Mouse (Mus musculus): ENCODE measurements around the gene Prkag2.
"Not testable (repeated sequence)": the region's sequence is repeated elsewhere in the genome, so short reads cannot be mapped to it uniquely, and the experiment has no call there.

Gene Prkag2

DNA sequence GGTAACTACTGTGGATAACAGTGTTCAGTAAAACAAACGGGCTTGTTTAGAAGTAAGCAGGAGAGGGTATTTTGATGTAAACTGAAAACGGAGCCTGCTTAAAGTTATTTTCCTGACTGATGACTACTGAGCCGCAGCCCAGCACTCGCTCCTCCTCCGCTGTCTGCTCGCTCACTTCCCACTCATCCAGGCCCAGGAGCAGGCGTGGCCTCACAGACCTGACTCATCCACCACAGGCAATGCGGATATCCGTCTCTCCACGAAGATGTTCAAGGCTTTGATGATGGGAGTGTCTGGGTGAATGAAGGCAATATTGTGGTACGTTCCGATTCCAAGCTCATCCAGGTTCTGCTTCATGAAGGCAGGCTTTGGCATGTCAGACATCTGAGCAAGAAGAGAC lies 229.2 kb downstream of the Prkag2 start:
- DNase-seq (ENCODE audit: low spot score), result no peak

DNA sequence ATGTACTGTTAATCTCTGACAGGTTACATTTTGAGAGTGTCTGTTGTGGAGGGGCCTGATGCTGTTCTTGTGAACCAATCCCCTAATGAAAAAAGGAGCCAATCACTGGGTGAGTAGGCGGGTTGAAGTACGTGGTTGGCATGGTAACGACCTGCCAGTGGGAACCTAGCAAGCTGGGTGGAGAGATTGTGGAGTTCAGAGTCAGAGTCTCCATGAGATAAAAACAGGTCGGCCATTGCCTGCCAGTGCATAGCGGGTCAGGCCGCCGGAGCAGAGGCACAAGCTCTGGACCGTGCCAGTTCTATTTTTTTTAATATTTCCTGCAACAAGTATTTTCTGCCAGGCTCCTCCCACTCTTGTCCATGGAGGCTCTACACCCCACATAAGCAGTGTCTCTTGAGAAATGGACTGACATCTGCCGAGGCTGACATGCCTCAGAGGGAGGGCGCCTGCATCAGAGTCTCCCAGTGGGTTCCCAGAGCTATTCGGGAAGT lies 230.6 kb downstream of the Prkag2 start:
- peak; percentile 52 for DNase-seq (ENCODE audit: low spot score)

DNA sequence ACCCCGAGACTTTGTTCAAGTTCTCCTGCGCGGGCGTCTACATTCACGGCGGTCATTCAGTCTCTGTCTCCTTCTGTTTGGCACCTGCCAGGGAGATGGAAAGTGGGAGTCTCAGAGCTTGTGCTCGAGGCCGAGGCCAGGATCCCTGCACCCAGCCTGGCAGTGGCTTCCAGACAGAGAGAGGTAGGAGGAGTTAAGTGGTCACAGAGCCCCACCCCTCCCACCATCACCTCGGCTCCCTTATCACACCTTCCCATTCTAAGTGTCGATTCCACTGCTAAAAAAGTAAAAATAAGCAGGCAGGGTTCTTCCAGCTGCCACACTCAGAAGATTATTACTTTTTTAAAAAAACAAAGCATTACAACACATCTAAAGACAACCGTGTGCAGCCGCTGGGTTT lies 236.6 kb downstream of the Prkag2 start:
- DNase-seq (ENCODE audit: low spot score), result no peak

DNA sequence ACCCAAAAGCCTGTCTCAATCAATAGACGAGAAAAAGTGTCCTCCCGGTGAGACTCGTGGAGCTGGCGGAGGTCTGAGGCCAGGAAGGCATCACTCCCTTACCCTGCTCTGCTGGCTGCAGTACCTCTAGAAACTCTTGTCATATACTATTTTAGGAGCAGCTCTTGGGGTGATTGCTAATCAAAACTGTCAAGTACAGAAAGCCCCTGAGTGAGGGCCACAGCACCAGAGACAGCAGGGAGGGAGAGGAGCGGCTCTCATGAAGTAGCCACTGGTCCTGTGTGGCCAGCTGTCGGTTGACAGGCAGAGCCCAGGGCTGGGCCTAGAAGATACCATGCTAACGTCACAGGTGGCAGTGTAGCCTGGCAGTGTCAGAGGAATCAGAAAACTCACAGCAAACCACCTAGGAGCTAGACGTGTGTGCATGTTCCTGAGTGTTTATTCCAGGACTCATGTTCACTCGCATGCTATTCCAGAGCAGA lies 239.0 kb downstream of the Prkag2 start:
- DNase-seq (ENCODE audit: low spot score), result no peak

DNA sequence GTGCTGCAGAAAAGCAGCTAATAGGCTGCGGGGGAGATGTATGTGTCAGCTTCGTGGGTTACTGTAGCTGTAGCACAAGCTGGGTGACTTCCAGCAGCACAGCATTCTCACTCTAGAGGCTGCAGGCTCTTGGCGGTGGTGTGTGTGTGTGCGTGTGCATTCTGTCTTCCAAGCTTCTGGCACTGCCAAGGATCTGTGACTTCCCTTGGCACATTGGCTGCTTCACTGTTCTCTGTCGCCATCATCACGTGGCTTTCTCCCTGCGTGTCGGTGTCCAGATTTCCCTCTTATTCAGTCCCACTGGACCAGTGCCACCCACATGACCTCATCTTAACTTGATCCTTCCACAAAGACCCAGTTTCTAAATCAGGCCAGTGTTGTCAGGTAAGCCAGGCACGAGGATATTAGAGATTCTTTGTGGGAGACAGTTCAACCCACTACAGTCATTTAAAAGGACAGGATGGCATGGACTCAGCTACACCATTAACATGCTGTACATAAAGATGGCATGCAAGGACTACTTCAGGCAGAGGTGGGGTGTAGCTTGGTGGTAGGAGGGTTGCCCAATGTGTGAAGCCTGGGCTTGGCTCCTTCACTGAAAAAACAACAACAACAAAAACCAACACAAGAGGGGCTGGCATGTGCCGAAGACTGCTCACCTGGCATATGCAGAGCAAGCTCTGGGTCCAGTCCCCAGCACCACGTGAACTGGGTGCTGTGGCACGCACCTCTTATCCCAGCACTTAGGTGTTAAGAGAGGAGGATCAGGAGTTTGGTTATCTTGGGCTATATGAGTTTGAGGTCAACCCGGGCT lies 239.6 kb downstream of the Prkag2 start:
- DNase-seq (ENCODE audit: low spot score), result no peak

DNA sequence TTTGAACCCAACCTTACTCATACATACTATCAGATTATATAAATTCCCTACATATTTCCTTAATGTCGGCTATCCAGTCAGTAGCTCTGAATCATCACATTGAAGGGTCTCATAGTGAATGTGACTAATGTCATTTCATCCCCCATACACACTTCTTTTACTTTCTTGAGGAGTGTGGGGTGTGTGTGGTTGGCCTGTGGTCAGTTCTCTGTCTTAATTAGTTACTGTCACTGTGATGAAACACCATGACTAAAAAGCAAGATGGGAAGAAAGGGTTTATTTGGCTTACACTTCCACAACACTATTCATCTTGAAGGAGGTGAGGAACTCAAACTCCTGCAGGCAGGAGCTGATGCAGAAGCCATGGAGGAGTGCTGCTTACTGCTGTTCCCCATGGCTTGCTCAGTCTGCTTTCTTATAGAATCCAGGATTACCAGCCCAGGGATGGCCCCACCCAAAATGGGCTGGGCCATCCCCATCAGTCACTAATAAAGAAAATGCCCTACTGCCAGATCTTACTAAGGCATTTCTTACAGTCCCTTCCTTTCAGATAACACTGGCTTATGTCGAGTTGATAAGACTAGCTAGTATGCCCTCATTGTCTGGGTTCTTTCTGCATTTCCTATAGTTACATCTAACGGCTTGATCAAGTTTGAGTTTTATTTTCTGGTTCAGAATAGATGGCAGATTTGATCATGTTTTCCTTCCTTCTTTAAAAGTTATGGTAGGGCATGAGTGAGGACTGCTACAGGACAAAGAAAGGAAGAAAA lies 240.5 kb downstream of the Prkag2 start:
- DNase-seq (ENCODE audit: low spot score), result no peak

DNA sequence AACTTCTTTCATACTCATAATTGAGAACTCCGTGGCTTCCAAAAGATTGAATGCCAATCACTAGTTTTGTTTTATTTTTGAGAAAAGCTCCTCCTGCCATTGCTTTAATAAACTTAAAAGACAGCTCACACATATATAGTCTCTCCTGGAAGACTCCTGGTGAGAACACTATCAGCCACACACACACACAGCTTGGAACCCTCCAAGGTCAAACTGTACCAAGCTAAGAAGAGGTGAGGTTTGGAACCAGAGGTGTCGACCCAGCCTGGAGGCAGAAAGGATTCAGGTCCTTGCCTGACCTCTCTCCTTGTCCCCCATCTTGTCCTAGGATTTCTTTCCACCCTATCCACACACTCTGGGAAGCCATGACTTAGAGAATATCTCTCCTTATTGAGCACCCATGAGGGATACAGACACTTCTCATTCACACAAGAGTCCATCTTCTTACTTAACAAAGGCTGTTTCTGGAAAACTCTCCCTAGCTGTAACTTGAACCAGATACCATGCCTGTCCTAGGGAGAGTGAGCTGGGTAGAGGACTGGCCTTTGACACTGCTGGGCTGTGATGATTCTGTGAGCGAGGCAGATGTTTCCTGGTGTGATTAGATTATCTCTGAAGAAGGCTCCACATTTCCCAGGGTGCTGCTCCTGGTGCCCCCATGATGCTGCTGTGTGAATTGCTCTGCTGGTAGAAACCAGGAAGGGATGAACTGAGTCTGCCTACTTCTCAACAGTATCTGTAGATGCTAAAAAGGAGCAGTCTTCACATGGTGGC lies 245.4 kb downstream of the Prkag2 start:
- no peak for DNase-seq (ENCODE audit: low spot score)

DNA sequence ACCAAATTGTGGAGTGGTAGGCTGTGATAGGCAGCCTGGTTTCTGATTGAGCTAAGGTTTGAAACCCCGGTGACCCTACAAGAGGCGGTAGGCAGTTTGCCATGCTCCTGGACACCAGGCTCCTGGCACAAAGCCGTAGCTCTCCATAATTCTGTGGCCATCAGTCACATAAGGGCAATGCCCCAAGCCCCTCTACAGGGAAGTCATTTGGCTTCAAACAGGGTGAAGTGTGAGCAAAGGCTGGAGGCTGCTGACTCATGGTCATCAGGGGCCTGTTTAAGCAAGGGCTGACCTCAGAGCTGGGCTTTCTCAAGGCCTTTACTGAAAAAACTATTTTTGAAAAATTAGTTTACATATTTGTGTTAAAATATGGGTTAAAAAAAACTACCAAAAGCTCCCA lies 246.2 kb downstream of the Prkag2 start:
- DNase-seq (ENCODE audit: low spot score), result no peak

DNA sequence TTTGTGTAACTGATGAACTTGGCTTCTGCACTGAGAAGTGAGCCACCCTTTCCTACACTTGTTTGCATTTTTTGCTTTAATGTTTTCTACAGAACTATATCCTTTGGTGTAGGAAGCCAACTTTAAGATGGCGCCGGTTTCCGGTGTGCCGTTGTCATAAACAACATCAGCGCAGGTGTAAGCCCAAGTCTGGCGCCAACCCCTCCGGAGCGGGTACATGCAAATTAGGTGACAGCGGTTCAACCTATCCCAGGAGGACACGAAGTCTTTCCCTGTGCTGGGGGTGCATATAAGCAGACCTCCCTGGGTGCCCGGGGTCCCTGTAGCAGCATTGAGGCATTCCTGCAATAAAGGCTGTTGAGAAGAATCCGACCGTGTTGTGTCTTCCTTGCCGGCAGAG lies 252.2 kb downstream of the Prkag2 start:
- not testable (repeated sequence) for DNase-seq (ENCODE audit: low spot score)

DNA sequence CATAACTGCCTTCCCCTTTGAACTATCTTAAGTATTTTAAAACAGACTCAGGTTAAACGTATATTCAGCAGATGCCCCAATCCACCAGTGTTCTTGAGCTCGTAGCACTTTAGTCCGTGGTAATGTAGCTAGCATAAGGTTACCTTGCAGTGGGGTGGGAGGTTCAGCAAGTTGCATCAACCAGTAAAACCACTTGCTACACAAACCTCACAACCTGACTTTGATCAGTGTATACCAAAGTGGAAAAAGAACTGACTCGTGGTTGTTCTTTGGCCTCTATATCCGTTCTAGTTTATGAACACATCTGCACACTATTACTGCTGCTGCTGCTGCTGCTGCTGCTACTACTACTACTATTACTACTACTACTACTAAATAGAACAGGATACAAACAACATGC lies 256.6 kb downstream of the Prkag2 start:
- no peak for DNase-seq (ENCODE audit: low spot score)

DNA sequence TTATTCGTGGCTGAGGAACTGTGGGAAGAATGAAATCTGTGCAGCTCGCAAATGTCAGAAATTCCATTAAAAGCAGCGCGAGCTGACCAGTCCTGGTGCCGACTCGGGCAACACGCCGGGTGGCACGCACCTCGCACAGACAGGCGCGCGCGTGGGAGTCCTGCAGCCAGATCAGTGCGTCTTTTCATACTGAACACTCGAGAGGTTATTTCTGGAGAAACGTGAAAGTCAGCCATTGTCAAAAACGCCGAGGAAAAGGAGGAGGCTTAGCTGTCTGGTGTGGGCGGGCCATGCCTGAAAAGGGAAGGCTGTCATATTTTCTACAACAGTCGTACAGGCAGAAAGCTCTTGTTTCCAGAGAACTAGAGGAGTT lies 257.4 kb downstream of the Prkag2 start:
- no peak for DNase-seq (ENCODE audit: low spot score)

DNA sequence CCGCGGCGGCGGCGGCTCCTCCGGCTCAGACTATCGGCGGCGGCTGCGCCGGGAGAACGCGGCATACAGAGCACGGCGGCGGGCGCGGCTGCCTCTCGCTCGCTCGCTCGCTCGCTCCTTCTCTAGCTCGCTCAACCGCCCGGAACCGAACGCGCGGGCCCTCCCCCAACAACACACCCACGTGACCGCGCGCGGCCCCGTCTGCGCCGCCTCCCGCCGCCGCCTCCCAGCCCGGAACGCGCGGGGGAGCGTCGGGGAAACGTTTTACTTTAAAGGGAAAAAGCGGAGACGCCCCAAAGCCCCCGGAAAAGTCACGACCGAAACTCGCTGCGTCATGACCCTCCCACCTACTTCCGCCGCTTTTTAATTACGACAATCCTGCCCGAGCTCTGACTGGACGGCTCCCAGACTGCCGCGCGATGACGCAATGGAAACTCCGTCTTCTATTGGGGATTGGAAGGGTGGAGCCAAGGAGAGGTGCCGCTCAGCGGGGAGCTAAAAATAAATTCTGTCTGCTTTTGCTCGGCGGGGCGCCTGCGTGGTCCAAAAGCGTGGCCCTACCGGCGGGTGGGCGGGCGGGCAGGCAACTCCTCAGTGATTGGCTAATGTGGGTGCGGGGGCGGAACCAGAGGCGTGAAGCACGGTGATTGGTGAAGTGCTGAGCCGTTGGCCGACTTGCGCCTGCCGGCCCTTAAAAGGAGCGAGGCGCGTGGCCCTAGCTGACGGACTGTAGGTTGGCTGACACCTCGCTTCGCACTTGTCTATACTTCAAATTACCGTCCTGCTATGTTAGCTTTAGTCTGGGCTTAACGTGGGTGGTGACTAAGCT lies 258.0 kb downstream of the Prkag2 start, which contains the start of gene Rheb:
Gene Rheb, minus strand, starts transcription at position 351 of the 829 bp plus-strand sequence.
- peak; percentile 99 for DNase-seq (ENCODE audit: low spot score)

DNA sequence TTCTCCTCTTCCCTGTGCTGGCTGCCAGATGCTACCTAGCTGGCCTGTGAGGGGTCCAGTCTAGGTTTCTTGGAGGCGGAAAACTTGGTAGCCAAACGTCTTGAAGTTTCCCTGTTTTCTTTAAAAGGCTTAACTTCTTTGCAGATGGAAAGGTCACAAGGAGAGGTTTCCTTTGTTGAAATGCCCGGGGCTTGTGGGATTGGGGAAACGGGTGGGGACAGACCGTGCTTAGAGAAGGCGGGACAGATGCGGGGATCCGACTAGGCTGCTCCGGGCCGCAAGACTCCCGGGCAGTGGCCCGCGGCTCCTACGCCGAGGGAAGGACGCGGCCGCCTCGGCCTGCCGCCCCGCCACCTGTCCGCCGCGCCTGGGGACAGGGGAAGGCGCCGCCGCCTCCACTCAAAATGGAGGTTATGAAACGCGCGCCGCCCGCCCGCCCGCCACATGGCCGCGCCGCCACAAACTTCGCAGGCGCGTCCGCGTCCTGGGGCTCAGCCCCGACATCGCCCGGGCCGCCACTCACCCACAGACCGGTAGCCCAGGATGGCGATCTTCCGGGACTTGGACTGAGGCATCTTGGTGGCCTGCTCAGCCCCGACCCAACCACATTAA lies 258.7 kb downstream of the Prkag2 start:
- DNase-seq (ENCODE audit: low spot score), result no peak

DNA sequence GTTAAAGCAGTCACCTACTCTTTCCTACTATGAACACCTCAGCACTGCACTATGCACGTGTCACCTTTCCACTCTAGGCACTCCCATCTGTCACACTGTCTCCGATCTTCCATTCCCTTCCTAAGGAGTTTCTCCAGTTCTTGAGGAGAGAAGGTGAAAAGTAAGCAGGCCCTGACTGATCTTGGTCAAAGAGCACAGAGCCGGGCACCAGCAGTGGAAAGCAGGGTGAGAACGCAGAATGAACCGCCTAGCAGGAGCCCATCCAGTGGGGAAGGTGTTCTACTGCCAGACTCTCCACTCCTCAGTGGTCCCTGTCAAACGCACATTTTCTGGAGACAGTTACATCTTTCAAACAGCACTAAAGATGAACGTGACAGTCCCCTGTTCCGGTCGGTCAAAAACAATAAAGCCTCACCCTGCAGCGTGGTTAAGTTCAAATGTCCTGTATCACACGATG lies 259.4 kb downstream of the Prkag2 start:
- no peak for DNase-seq (ENCODE audit: low spot score)

DNA sequence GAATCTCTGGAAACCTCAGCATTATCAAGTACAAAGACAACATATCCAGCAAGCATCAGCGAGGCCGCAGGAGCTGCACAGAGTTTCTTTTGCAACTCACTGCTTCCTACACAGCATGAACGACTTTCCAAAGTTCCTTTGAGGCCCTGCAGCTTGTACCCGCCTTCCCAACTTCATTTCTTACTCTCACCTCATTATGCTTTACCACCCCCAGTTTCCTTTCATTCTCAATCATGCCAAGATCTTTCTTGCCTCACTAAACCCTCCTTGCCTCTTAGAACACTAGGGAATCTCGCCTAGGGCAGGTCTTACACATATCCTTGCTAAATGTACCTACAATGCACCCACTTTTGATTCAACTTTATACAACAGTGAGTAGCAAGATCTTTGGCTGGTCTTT lies 266.0 kb downstream of the Prkag2 start:
- DNase-seq (ENCODE audit: low spot score), result no peak

DNA sequence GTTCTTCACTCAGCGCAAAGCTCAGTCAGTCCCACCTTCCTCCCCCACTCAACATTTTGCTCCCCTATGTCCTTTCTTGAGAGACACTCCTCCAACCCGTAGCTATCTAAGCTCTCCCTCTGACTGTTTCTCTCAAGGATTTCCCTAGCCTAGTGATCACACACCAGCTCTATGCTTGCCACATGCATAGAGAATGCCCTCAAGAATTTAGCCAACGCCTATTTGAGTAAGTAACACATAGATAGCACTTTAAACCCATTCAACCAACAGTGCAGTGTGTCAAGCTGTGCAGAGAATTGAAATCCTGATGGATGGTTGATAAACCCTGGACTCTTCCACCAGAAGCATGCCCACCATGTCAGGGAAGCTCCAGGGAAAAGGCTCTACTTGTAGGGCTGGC lies 268.5 kb downstream of the Prkag2 start:
- no peak for DNase-seq (ENCODE audit: low spot score)

DNA sequence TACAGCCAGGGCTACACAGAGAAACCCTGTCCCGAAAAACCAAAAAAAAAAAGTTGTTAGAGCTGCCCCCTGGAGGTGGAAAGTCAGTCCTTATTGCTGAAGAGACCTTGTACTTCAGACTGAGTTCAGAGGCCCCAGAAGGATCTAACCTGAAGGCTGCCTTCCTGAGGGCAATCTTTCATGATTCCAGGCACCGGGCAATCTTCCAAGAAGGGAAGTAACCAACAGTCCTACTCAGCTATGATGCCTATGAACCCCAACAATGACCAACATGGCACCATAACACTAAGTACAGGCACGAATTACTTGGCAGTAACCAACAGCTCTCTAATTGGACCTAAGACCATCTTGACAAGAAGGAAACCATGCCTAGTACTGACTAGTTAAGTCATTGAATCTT lies 272.0 kb downstream of the Prkag2 start:
- DNase-seq (ENCODE audit: low spot score), result no peak

DNA sequence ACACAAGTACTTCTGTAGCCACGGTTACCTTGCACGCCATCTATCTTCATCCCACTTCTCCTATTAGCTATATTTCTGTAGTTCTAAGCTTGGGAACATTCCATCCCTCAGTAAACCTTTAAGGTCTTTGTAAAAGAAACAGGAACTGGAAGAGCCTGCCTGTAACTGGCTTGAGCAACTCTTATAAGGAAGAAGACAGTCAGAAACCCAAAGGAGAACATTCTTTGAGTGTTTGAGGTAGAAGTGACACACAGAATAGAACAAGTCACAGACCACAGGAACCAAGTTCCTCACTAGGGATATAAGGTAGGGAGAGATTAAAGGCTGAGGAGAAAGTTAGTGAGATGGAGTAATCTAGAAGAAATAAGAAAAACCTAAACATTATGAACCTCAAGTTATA lies 273.3 kb downstream of the Prkag2 start:
- no peak for DNase-seq (ENCODE audit: low spot score)

DNA sequence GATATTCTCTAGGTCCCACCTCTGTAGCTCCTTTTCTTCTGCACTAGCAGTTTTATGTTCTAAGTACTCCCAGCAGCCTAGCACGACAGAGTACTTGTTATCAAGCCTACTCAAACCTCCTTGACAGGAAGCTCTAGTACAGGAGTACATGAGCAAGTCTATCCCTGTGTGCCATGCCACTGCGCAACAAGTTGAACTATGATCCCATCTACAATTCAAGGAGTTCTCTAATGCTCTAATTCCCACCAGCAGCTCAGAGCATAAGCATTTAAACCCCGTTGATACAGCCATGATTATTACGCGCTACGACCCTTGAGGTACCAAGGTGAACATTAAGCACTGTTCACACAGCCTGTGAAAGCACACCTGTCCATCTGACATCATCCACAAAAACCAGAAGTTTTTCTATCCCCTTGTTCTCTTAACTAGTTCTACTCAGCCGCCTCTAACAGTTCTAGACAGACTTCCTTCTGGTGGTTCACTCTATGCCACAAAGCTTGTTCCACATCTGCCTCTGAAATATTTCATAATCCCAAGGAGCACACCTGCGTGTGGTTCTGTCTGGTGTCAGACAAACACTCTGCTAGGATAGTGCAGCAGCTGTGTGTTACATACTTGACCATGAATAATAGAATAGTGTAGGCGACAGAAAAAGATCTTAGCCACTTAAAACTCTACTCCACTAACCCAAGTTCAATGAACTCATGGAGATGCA lies 274.2 kb downstream of the Prkag2 start:
- no peak for DNase-seq (ENCODE audit: low spot score)

DNA sequence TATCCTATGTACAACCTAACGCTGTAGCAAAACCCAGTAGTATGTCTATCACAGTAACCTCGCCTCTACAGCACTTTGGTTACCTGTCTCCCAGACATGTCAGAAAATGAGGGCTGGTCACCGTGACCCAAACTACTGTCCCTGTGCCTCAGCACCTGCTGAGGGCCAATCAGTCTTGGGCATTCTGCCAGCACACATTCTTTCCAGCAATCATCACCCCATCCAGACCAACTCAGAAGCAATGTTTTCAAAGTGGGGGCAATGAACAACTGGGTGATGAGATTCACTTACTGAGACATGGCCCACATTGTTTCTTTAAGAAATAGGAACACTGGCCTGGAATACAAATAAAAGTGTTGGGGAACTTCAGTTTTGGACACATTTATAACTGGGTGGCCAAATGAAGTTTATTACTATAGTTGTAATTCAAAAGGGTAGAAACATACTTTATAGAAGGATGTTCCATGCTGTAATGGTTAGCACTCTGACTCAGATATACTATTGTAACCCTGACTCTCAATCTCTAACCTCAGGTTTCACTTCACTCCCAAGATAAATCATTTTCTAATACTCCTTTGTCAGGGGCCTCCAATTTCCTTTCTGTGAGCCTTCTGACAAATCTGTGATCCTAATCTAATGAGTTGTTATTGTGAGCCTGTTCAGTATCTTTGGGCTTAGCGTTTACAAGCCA lies 274.9 kb downstream of the Prkag2 start:
- no peak for DNase-seq (ENCODE audit: low spot score)
